Mouse (Mus musculus) lung, postnatal 0 days (tissue): Measurements from ENCODE around the gene Nlrp1b.

Experiments used
- CTCF ChIP-seq: IDR thresholded peaks from 2 replicates; pipeline ENCODE4 v1.5.1; 2016; ENCODE audit warnings: antibody characterized with exemption, mild to moderate bottlenecking
- EP300 ChIP-seq: IDR thresholded peaks from 2 replicates; pipeline ENCODE4 v1.6.1; 2016; ENCODE audit warnings: antibody characterized with exemption, mild to moderate bottlenecking, control low read depth

- TF ChIP-seq CTCF: no peak
- TF ChIP-seq EP300: no peak
These were observed at the start of gene Nlrp1b for GRCm38 (mm10) chr11:71230684-71231480.
